8 mouse cellular contexts compared by ENCODE assay signal in genomic region chr14:45387480-45387879, GRCm38 (mm10). TPM values are rescaled to one million over a fixed set of nuclear protein-coding genes. Genes with fewer than 3 reads are reported as not detected.
DNase-seq lines count a peak whose midpoint lies in the region; ATAC-seq and TF ChIP-seq lines count a peak whose summit lies in the region.

No protein-coding gene starts in this region.

- H3K4me3 ChIP-seq in CH12.LX (replicated peaks in 1 of 3; ENCODE audit: low read depth in 2 of 3, low read length in 2 of 3, poor library complexity in 1 of 3), result peak overlapping the region; percentile 76 to 80 (median 78)
- H3K4me3 ChIP-seq in forebrain, embryonic 13.5 days, result peak overlapping the region; percentile 78
- H3K4me3 ChIP-seq in limb, embryonic 14.5 days (replicated peaks; ENCODE audit: low read length), result peak overlapping the region; percentile 79
- no peak overlapping the region for H3K4me3 ChIP-seq in small intestine, adult 2 months (ENCODE audit: low read depth, low read length)

- H3K36me3 ChIP-seq in CH12.LX (replicated peaks in 1 of 2; ENCODE audit: control insufficient read depth in 1 of 2, insufficient read depth in 1 of 2, low read length in 1 of 2), result peaks cover 2 to 22% of the 10 kb centered on the region in 2 experiments
- no peaks in the 10 kb centered on the region for H3K36me3 ChIP-seq in forebrain, embryonic 13.5 days (ENCODE audit: poor library complexity, severe bottlenecking)
- 0 out of 2 replicates have a peak, but pooled peaks cover 5% of the 10 kb centered on the region for H3K36me3 ChIP-seq in limb, embryonic 14.5 days (ENCODE audit: control insufficient read depth, insufficient read depth, low read length)
- peaks cover 4% of the 10 kb centered on the region for H3K36me3 ChIP-seq in small intestine, adult 2 months (ENCODE audit: control insufficient read depth, insufficient read depth, low read length)

- ATAC-seq in forebrain, embryonic 13.5 days, result no peak
- no peak for ATAC-seq in limb, embryonic 14.5 days (ENCODE audit: low FRiP score, low read depth)

- WGBS in forebrain, embryonic 13.5 days, result 15% methylated on average over 2 of the region's 2 CpGs
- WGBS in limb, embryonic 14.5 days, result 38% methylated on average over 2 of the region's 2 CpGs
- WGBS in small intestine, adult 2 months, result 4% methylated on average over 2 of the region's 2 CpGs

- peaks cover 20% of the 10 kb centered on the region for H3K79me2 ChIP-seq in CH12.LX (replicated peaks; ENCODE audit: control insufficient read depth, extremely low read depth, insufficient read depth, poor library complexity, severe bottlenecking)

- H3K9me3 ChIP-seq in CH12.LX (replicated peaks; ENCODE audit: low read length), result no peaks in the 10 kb centered on the region
- no peaks in the 10 kb centered on the region for H3K9me3 ChIP-seq in forebrain, embryonic 13.5 days (replicated peaks)
- H3K9me3 ChIP-seq in limb, embryonic 14.5 days (ENCODE audit: control insufficient read depth, low read length), result no peaks in the 10 kb centered on the region

- peak overlapping the region; percentile 69 for H3K4me2 ChIP-seq in CH12.LX (ENCODE audit: insufficient read depth, low read depth, poor library complexity, severe bottlenecking)
- peak overlapping the region; percentile 86 for H3K4me2 ChIP-seq in forebrain, embryonic 13.5 days
- peak overlapping the region; percentile 71 for H3K4me2 ChIP-seq in limb, embryonic 14.5 days (replicated peaks; ENCODE audit: low read depth, low read length, severe bottlenecking)

- peak overlapping the region; percentile 85 for H3K9ac ChIP-seq in CH12.LX (ENCODE audit: insufficient read depth, low read depth)
- H3K9ac ChIP-seq in forebrain, embryonic 13.5 days, result no peak overlapping the region
- H3K9ac ChIP-seq in limb, embryonic 14.5 days (ENCODE audit: low read depth, low read length, severe bottlenecking), result peak overlapping the region; percentile 86; the same call in 1 of the 2 replicates

- TF ChIP-seq CTCF in CH12.LX (conservative IDR thresholded peaks at IDR 0.05 in 1 of 2, IDR thresholded peaks at IDR 0.05 in 1 of 2; ENCODE audit: low read depth in 2 of 2, low read length in 2 of 2), result no peak
- no peak for TF ChIP-seq CTCF in small intestine, adult 2 months (IDR thresholded peaks at IDR 0.05; ENCODE audit: extremely low read depth, insufficient read length, insufficient replicate concordance, low read depth, low read length)

- no peak for TF ChIP-seq EP300 in CH12.LX (IDR thresholded peaks at IDR 0.05; ENCODE audit: low read length)

- DNase-seq in A20 (ENCODE audit: low read depth, low spot score) (peak; percentile 73), CH12.LX (ENCODE audit: extremely low read depth) (peak; percentile 33)
- DNase-seq in limb, embryonic 14.5 days (ENCODE audit: low spot score), result no peak
- DNase-seq in ovary, adult 18-20 months (ENCODE audit: low spot score), result no peak
- no peak for DNase-seq in urinary bladder, postnatal 25 days (ENCODE audit: low spot score)
- DNase-seq in thymus, postnatal 4 days, result no peak

- TF ChIP-seq POLR2A in CH12.LX (IDR thresholded peaks at IDR 0.05; ENCODE audit: low read depth, low read length), result no peak
- TF ChIP-seq POLR2A in limb, embryonic 14.5 days (IDR thresholded peaks at IDR 0.05; ENCODE audit: borderline replicate concordance, extremely low read depth, insufficient read depth, insufficient read length), result no peak
- TF ChIP-seq POLR2A in small intestine, adult 2 months (IDR thresholded peaks at IDR 0.05; ENCODE audit: low read depth, low read length), result no peak

- in situ Hi-C loops in CH12.LX (cut with MboI; ENCODE audit: low pct_ligation_motif_present, low pct_unique_long_range_greater_than_20kb, low sequenced_read_pairs), result no loop called here

- H3K4me1 ChIP-seq in CH12.LX (ENCODE audit: control insufficient read depth in 1 of 2, insufficient read depth in 2 of 2), result peaks cover 6 to 24% of the 10 kb centered on the region in 2 experiments; a peak in 3 of 4 replicates
- H3K4me1 ChIP-seq in forebrain, embryonic 13.5 days, result peaks cover 13% of the 10 kb centered on the region
- H3K4me1 ChIP-seq in limb, embryonic 14.5 days (ENCODE audit: control insufficient read depth, insufficient read depth, low read length), result peaks cover 8% of the 10 kb centered on the region
- peaks cover 2% of the 10 kb centered on the region; the same call in 1 of the 2 replicates for H3K4me1 ChIP-seq in small intestine, adult 2 months (ENCODE audit: control insufficient read depth, insufficient read depth, insufficient read length, low read length)

- TF ChIP-seq RAD21 in CH12.LX (IDR thresholded peaks at IDR 0.05; ENCODE audit: low read depth, low read length), result no peak

- no peaks in the 10 kb centered on the region for H3K27me3 ChIP-seq in CH12.LX (replicated peaks)
- no peaks in the 10 kb centered on the region for H3K27me3 ChIP-seq in forebrain, embryonic 13.5 days
- H3K27me3 ChIP-seq in limb, embryonic 14.5 days (ENCODE audit: control insufficient read depth, insufficient read depth, low read length), result no peaks in the 10 kb centered on the region
- no peaks in the 10 kb centered on the region for H3K27me3 ChIP-seq in small intestine, adult 2 months (ENCODE audit: control insufficient read depth, insufficient read depth, low read length)

- H3K27ac ChIP-seq in CH12.LX (ENCODE audit: insufficient read depth, low read depth), result peak overlapping the region; percentile 62
- no peak overlapping the region for H3K27ac ChIP-seq in forebrain, embryonic 13.5 days
- H3K27ac ChIP-seq in limb, embryonic 14.5 days (replicated peaks; ENCODE audit: low read depth, low read length), result no peak overlapping the region
- peak overlapping the region; percentile 78 for H3K27ac ChIP-seq in small intestine, adult 2 months (ENCODE audit: insufficient read depth, low read depth, low read length)

- dilution Hi-C loops in CH12.LX (cut with MboI; ENCODE audit: extremely low pct_ligation_motif_present, extremely low pct_unique_long_range_greater_than_20kb, low sequenced_read_pairs), result no loop called here

TF ChIP-seq in CH12.LX, 34 proteins besides CTCF, POLR2A, EP300 and RAD21:
- TF ChIP-seq CHD2 (IDR thresholded peaks at IDR 0.05; ENCODE audit: low read length) (no peak), MXI1 (IDR thresholded peaks at IDR 0.05; ENCODE audit: low read depth, low read length) (no peak), ELF1 (IDR thresholded peaks at IDR 0.05; ENCODE audit: low read depth, low read length) (no peak), HCFC1 (IDR thresholded peaks at IDR 0.05; ENCODE audit: low read depth, low read length) (peak; percentile 21; the same call in 1 of the 2 replicates)
TF ChIP-seq in CH12.LX: peak in this region for 1.

RNA-seq across cellular contexts. Expression of gene Gnpnat1, which starts 17.2 kb away (rescaled TPM):
- total RNA-seq in CH12.LX (2012; rRNA removed), result 28.6 and 32.7 TPM in 2 replicates
- 82.9 and 89.3 TPM in 2 replicates for total RNA-seq in CH12.LX (2014; rRNA removed)
- polyA plus RNA-seq in CH12.LX (2012; ENCODE audit: insufficient read length, low read depth), result 42.8 and 43.3 TPM in 2 replicates
- polyA plus RNA-seq in forebrain, embryonic 13.5 days (2015; fragmentation: Nextera tagmentation; extraction: Ambion mirVana), result 24.1 and 25.0 TPM in 2 replicates
- 19.8 and 20.4 TPM in 2 replicates for polyA plus RNA-seq in limb, embryonic 14.5 days (2012; rRNA removed)
- polyA plus RNA-seq in limb, embryonic 14.5 days (2014; fragmentation: Nextera tagmentation; extraction: Ambion mirVana), result 46.5 and 46.9 TPM in 2 replicates
- polyA plus RNA-seq in small intestine, adult 2 months (2012; rRNA removed), result 0.79 and 1.2 TPM in 2 replicates

RNA-seq across cellular contexts. Expression of gene Styx, which starts 36.6 kb away (rescaled TPM):
- total RNA-seq in CH12.LX (2012; rRNA removed) (15.7 and 18.4 TPM in 2 replicates), CH12.LX (2014; rRNA removed) (41.2 and 49.2 TPM in 2 replicates)
- 20.4 and 21.8 TPM in 2 replicates for polyA plus RNA-seq in CH12.LX (2012; ENCODE audit: insufficient read length, low read depth)
- polyA plus RNA-seq in forebrain, embryonic 13.5 days (2015; fragmentation: Nextera tagmentation; extraction: Ambion mirVana), result 49.3 and 50.9 TPM in 2 replicates
- polyA plus RNA-seq in limb, embryonic 14.5 days (2012; rRNA removed), result 21.9 and 23.3 TPM in 2 replicates
- 74.1 and 88.7 TPM in 2 replicates for polyA plus RNA-seq in limb, embryonic 14.5 days (2014; fragmentation: Nextera tagmentation; extraction: Ambion mirVana)
- 5.5 and 19.3 TPM in 2 replicates for polyA plus RNA-seq in small intestine, adult 2 months (2012; rRNA removed)

RNA-seq across cellular contexts. Expression of gene Psmc6, which starts 57.9 kb away (rescaled TPM):
- 90.3 and 121 TPM in 2 replicates for total RNA-seq in CH12.LX (2012; rRNA removed)
- 288 and 342 TPM in 2 replicates for total RNA-seq in CH12.LX (2014; rRNA removed)
- 193 and 201 TPM in 2 replicates for polyA plus RNA-seq in CH12.LX (2012; ENCODE audit: insufficient read length, low read depth)
- polyA plus RNA-seq in forebrain, embryonic 13.5 days (2015; fragmentation: Nextera tagmentation; extraction: Ambion mirVana), result 200 and 220 TPM in 2 replicates
- polyA plus RNA-seq in limb, embryonic 14.5 days (2012; rRNA removed), result 91.9 and 124 TPM in 2 replicates
- 147 and 166 TPM in 2 replicates for polyA plus RNA-seq in limb, embryonic 14.5 days (2014; fragmentation: Nextera tagmentation; extraction: Ambion mirVana)
- polyA plus RNA-seq in small intestine, adult 2 months (2012; rRNA removed), result 3.3 and 4.8 TPM in 2 replicates

Comparison
In these comparisons a context has a peak if more than half of its experiments do, and no peak if none do; other contexts are left out.
1. DNase-seq: peak in A20 (single experiment) and CH12.LX (single experiment); none in limb, embryonic 14.5 days (single experiment), ovary, adult 18-20 months (single experiment), urinary bladder, postnatal 25 days (single experiment) and thymus, postnatal 4 days (single experiment).
2. H3K27ac ChIP-seq: peak in CH12.LX (single experiment) and small intestine, adult 2 months (single experiment); none in forebrain, embryonic 13.5 days (single experiment) and limb, embryonic 14.5 days (single experiment).
3. RNA of gene Psmc6, which starts 57.9 kb away (polyA plus RNA-seq): 200 to 220 TPM in forebrain, embryonic 13.5 days, 193 to 201 TPM in CH12.LX and 91.9 to 166 TPM in limb, embryonic 14.5 days; 3.3 to 4.8 TPM in small intestine, adult 2 months; every median in the first group is over 10 times any median in the second.
4. Peak in every context shown above with its lines, with median percentiles within 50 percentile points of each other: H3K4me2 ChIP-seq.